Mouse (Mus musculus): ENCODE results near the gene Lingo4. TPM values are rescaled to one million over a fixed set of nuclear protein-coding genes. Genes with fewer than 3 reads are reported as not detected.
A peak's percentile ranks its signal among the peaks of the same experiment; 100 is the strongest.

Gene Lingo4
- polyA plus RNA-seq, 1 experiment from 2014 or later, result 0.42 TPM

DNA sequence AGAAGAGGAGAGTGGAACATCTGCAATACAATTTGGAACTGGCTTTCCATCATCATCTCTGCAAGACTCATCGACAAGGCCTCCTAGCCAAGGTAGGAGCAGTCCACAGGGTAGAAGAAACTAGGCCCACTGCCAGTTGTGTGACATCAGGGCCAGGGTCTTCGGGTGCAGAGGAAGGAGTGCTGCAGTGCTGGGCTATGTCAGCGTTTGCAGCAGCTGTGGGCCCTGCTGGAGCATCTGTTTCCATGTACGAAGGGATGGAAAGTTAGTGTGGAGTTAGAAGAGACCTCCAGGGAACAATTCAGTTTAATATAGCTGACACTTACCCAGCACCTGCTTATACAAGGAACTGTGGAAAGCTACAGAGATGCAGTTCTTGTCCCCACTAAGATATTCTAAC lies 5.3 kb upstream of the Lingo4 start:
- H3K4me2 ChIP-seq (ENCODE audit: low read length), result no peak overlapping the region
- no peak for ATAC-seq
- no peak overlapping the region for H3K9ac ChIP-seq (ENCODE audit: low read length)
- H3K4me1 ChIP-seq (ENCODE audit: control insufficient read depth, insufficient read depth, low read length), result no peaks in the 10 kb centered on the region
- no peaks in the 10 kb centered on the region for H3K9me3 ChIP-seq (replicated peaks; ENCODE audit: control insufficient read depth, low read length)
- H3K27ac ChIP-seq (ENCODE audit: low read depth, low read length), result no peak overlapping the region
- no peak overlapping the region for H3K4me3 ChIP-seq (ENCODE audit: low read depth, low read length)
- WGBS, result 80% methylated on average over 4 of the region's 4 CpGs
- no peak for DNase-seq (ENCODE audit: low spot score)
- H3K27me3 ChIP-seq (replicated peaks; ENCODE audit: control insufficient read depth, insufficient read depth, low read length), result no peaks in the 10 kb centered on the region
- no peaks in the 10 kb centered on the region for H3K36me3 ChIP-seq (ENCODE audit: control insufficient read depth, insufficient read depth, low read length)

DNA sequence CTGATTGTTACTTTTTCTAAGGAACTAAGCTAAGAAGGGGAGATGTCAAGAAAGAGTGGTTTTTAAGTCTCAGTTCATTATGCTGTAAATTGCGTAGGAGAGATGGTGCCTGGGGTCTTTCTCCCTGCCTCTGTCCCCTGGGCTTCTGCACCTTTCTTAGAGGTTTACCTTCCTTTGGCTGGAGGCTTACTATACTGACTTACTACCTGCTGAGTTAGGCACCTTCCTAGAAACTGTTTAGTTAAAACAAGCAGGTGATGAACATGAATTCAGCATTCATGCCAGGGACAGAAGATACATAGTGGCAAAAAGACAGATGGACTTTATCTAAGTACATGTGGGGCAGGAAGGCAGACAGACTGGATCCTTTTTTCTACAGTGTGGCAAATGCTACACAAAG lies 2.0 kb upstream of the Lingo4 start:
- Histone ChIP-seq H3K4me2 (ENCODE audit: low read length) (no peak overlapping the region), H3K9me3 (replicated peaks; ENCODE audit: control insufficient read depth, low read length) (no peaks in the 10 kb centered on the region), H3K9ac (ENCODE audit: low read length) (no peak overlapping the region), H3K4me1 (ENCODE audit: control insufficient read depth, insufficient read depth, low read length) (peaks cover 8% of the 10 kb centered on the region; the same call in 1 of the 2 replicates), H3K27ac (ENCODE audit: low read depth, low read length) (no peak overlapping the region), H3K27me3 (replicated peaks; ENCODE audit: control insufficient read depth, insufficient read depth, low read length) (no peaks in the 10 kb centered on the region), H3K36me3 (ENCODE audit: control insufficient read depth, insufficient read depth, low read length) (no peaks in the 10 kb centered on the region), H3K4me3 (ENCODE audit: low read depth, low read length) (no peak overlapping the region)
- ATAC-seq, result no peak
- no peak for DNase-seq (ENCODE audit: low spot score)
- 64% methylated on average over 1 of the region's 1 CpGs for WGBS

- Histone ChIP-seq H3K4me1 (ENCODE audit: control insufficient read depth, insufficient read depth, low read length) (peaks cover 8% of the 10 kb centered on the region; the same call in 1 of the 2 replicates), H3K9me3 (replicated peaks; ENCODE audit: control insufficient read depth, low read length) (no peaks in the 10 kb centered on the region), H3K27me3 (replicated peaks; ENCODE audit: control insufficient read depth, insufficient read depth, low read length) (no peaks in the 10 kb centered on the region), H3K4me3 (ENCODE audit: low read depth, low read length) (no peak overlapping the region), H3K9ac (ENCODE audit: low read length) (no peak overlapping the region), H3K27ac (ENCODE audit: low read depth, low read length) (no peak overlapping the region), H3K36me3 (ENCODE audit: control insufficient read depth, insufficient read depth, low read length) (no peaks in the 10 kb centered on the region), H3K4me2 (ENCODE audit: low read length) (no peak overlapping the region)
- WGBS, result 89% methylated on average over 4 of the region's 4 CpGs
- DNase-seq (ENCODE audit: low spot score), result no peak
- ATAC-seq, result no peak
These were observed 1.5 kb upstream of the Lingo4 start for GRCm38 (mm10) chr3:94396851-94397250.

DNA sequence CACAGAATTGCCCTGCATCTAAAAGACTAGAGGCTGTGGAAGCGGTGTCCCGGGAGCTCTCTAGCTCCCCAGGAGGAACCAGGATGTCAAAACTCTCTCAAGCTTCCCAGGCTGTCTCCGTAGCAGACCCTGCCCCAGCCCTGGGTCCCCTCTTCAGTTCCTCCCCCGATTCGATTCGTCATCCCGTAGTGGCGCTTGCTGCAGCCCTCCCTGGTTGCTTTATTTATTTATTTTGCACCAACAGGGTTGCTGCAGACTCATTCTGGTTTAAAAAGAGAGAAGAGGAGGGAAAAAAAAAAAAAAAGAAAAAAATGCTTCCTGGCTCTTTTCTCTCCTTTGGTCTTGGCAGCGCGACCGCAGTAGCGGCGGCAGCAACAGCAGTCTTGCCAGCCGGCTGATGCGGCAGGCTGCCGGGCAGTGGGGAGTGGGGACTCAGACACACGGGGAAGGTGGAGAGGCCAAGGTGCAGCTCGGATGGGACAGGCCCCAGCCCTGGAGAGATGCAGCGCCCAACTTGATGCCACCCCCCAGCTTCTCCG lies 695 bp downstream of the Lingo4 start:
- H3K4me1 ChIP-seq (ENCODE audit: control insufficient read depth, insufficient read depth, low read length), result peaks cover 8% of the 10 kb centered on the region; the same call in 1 of the 2 replicates
- peak overlapping the region; percentile 35 for H3K4me3 ChIP-seq (ENCODE audit: low read depth, low read length)
- no peaks in the 10 kb centered on the region for H3K36me3 ChIP-seq (ENCODE audit: control insufficient read depth, insufficient read depth, low read length)
- under 1% methylated on average over 20 of the region's 20 CpGs for WGBS
- H3K9me3 ChIP-seq (replicated peaks; ENCODE audit: control insufficient read depth, low read length), result no peaks in the 10 kb centered on the region
- peak; percentile 76 for DNase-seq (ENCODE audit: low spot score)
- no peaks in the 10 kb centered on the region for H3K27me3 ChIP-seq (replicated peaks; ENCODE audit: control insufficient read depth, insufficient read depth, low read length)
- H3K4me2 ChIP-seq (ENCODE audit: low read length), result peak overlapping the region; percentile 67
- peak overlapping the region; percentile 9; the same call in 1 of the 2 replicates for H3K27ac ChIP-seq (ENCODE audit: low read depth, low read length)
- ATAC-seq, result peak; percentile 74
- H3K9ac ChIP-seq (ENCODE audit: low read length), result peak overlapping the region; percentile 66

DNA sequence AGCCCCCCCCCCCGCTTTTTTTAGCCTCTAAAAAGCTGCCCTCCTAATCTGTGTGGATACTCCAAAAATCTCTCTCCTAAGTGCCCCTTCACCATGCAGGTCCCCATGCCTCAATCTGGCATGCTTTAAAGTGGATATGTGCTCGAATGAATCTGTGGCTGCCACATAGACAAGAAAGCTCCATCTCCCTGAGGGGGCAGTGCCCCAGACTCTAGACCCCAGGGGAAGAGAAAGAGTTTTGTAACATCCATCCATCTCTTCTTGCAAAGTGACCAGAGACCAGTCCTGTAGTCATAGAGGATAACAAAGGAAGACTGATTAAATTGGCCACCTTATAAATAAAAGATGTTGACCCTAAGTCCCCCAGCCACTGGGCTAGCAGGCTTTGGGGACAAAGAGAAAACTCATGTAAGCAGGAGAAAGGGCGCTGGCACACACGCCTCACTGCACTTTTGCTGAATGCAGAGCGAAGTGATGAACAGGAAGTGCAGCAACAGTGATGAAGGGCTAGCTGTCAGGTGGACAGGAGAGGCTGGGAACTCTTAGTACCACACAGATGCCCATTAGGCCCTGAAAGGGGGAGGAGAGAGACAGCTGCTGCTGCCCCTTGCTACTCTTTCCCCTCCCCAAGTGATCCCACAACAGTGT lies 1.5 kb downstream of the Lingo4 start:
- 18% methylated on average over 5 of the region's 5 CpGs for whole genome bisulfite sequencing
- Histone ChIP-seq H3K27me3 (replicated peaks; ENCODE audit: control insufficient read depth, insufficient read depth, low read length) (no peaks in the 10 kb centered on the region), H3K27ac (ENCODE audit: low read depth, low read length) (peak overlapping the region; percentile 9; the same call in 1 of the 2 replicates), H3K4me3 (ENCODE audit: low read depth, low read length) (peak overlapping the region; percentile 35; the same call in 1 of the 2 replicates), H3K36me3 (ENCODE audit: control insufficient read depth, insufficient read depth, low read length) (no peaks in the 10 kb centered on the region), H3K9me3 (replicated peaks; ENCODE audit: control insufficient read depth, low read length) (no peaks in the 10 kb centered on the region), H3K4me2 (ENCODE audit: low read length) (peak overlapping the region; percentile 67), H3K4me1 (ENCODE audit: control insufficient read depth, insufficient read depth, low read length) (peaks cover 8% of the 10 kb centered on the region; the same call in 1 of the 2 replicates), H3K9ac (ENCODE audit: low read length) (peak overlapping the region; percentile 66)
- ATAC-seq, result peak; percentile 15
- DNase-seq (ENCODE audit: low spot score), result peak; percentile 22

- Histone ChIP-seq H3K4me2 (ENCODE audit: low read length) (no peak overlapping the region), H3K9ac (ENCODE audit: low read length) (no peak overlapping the region), H3K9me3 (replicated peaks; ENCODE audit: control insufficient read depth, low read length) (no peaks in the 10 kb centered on the region), H3K27me3 (replicated peaks; ENCODE audit: control insufficient read depth, insufficient read depth, low read length) (no peaks in the 10 kb centered on the region), H3K4me1 (ENCODE audit: control insufficient read depth, insufficient read depth, low read length) (peaks cover 10% of the 10 kb centered on the region; the same call in 1 of the 2 replicates), H3K4me3 (ENCODE audit: low read depth, low read length) (no peak overlapping the region), H3K36me3 (ENCODE audit: control insufficient read depth, insufficient read depth, low read length) (no peaks in the 10 kb centered on the region), H3K27ac (ENCODE audit: low read depth, low read length) (no peak overlapping the region)
- 73% methylated on average over 8 of the region's 8 CpGs for WGBS
- no peak for DNase-seq (ENCODE audit: low spot score)
- ATAC-seq, result no peak
These were observed 4.1 kb downstream of the Lingo4 start for GRCm38 (mm10) chr3:94402451-94402850.

DNA sequence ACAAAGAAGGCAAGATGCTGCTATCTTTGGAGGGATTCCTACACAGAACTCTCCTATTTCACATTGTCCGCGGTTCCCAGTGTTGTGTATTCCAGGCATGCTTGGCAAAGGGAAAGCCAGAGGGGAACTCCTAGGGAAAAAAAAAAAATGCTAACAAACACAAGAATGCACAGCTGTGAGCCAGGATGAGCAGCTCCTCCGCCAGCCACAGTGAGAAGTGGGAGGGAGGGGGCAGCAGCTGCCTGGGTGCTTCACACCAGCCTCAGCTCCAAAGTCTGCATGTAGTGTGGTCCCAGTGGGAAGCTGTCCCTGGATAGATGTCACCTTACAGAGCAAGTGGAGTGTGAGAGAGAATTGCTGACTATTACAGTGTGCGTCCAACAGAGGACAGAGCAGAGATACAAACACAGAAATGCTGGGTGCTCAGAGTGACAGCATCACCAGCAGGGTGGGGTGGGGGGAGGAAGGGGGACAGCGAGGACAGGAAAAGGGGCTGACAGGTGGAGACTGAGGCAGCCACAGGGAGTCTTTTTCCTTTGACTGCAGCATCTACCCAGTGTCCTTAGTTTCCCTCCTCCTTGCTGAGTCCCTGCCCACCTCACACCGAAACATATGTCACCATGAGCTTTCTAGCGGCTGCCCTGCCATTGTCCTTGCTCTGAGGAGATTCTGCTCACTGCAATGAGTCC lies 6.2 kb downstream of the Lingo4 start:
- 33% methylated on average over 7 of the region's 7 CpGs for WGBS
- H3K4me2 ChIP-seq (ENCODE audit: low read length), result no peak overlapping the region
- DNase-seq (ENCODE audit: low spot score) (peak; percentile 57), ATAC-seq (peak; percentile 56; the same call in 1 of the 2 replicates)
- no peaks in the 10 kb centered on the region for H3K27me3 ChIP-seq (replicated peaks; ENCODE audit: control insufficient read depth, insufficient read depth, low read length)
- H3K4me3 ChIP-seq (ENCODE audit: low read depth, low read length), result no peak overlapping the region
- no peaks in the 10 kb centered on the region for H3K36me3 ChIP-seq (ENCODE audit: control insufficient read depth, insufficient read depth, low read length)
- no peak overlapping the region for H3K27ac ChIP-seq (ENCODE audit: low read depth, low read length)
- H3K4me1 ChIP-seq (ENCODE audit: control insufficient read depth, insufficient read depth, low read length), result peaks cover 6% of the 10 kb centered on the region; the same call in 1 of the 2 replicates
- no peak overlapping the region for H3K9ac ChIP-seq (ENCODE audit: low read length)
- H3K9me3 ChIP-seq (replicated peaks; ENCODE audit: control insufficient read depth, low read length), result no peaks in the 10 kb centered on the region

- Histone ChIP-seq H3K4me3 (ENCODE audit: low read depth, low read length) (no peak overlapping the region), H3K4me2 (ENCODE audit: low read length) (no peak overlapping the region), H3K9ac (ENCODE audit: low read length) (no peak overlapping the region), H3K9me3 (replicated peaks; ENCODE audit: control insufficient read depth, low read length) (no peaks in the 10 kb centered on the region), H3K4me1 (ENCODE audit: control insufficient read depth, insufficient read depth, low read length) (0 out of 2 replicates have a peak, but pooled peaks cover 2% of the 10 kb centered on the region), H3K36me3 (ENCODE audit: control insufficient read depth, insufficient read depth, low read length) (no peaks in the 10 kb centered on the region), H3K27ac (ENCODE audit: low read depth, low read length) (no peak overlapping the region), H3K27me3 (replicated peaks; ENCODE audit: control insufficient read depth, insufficient read depth, low read length) (no peaks in the 10 kb centered on the region)
- WGBS, result 80% methylated on average over 4 of the region's 4 CpGs
- ATAC-seq (no peak), DNase-seq (ENCODE audit: low spot score) (no peak)
These were observed 7.2 kb downstream of the Lingo4 start for GRCm38 (mm10) chr3:94405561-94405960.
